Mouse (Mus musculus): ENCODE measurements around the gene Dnase2b.

DNA sequence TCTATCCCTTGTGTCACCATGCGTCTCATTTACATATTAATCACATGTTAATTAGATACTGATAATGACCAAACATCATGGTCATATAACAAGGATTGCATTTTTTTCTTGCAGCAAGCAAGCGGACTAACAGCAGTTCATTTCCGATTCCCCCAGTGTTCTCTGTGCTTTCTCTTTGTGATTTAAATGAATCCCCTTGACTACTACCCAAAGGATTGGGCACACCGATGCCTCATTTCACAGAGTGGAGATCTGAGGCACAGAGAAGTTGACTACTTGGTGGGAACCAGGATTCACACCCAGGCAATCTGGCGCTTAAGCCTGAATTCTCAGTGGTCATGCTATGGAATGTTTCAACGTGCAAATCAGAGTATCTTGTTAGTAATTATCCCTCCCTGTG, 80.4 kb downstream of the Dnase2b start:
- TF ChIP-seq CTCF (IDR thresholded peaks at IDR 0.05; ENCODE audit: low read depth) (no peak), EP300 (IDR thresholded peaks at IDR 0.05; ENCODE audit: low read depth) (no peak)
